Mouse (Mus musculus) forebrain, embryonic 11.5 days (tissue): ENCODE data around the gene Olfr492. TPM values are rescaled to one million over a fixed set of nuclear protein-coding genes. Genes with fewer than 3 reads are reported as not detected.

ENCODE experiments used
- ATAC-seq: fragments of 200-750 bp; cut with Nextera tagmentation; replicated peaks from 2 replicates; pipeline ENCODE4 v1.8.0; 2017; ENCODE audit warnings: moderate TSS enrichment; ENCODE audit not compliant: low FRiP score
- DNase-seq: peaks from one replicate; pipeline ENCODE4 v3.0.0-alpha.2; 2017; ENCODE audit warnings: low spot score
- H3K27ac ChIP-seq: fragments of 300-500 bp; sonication (generic); 2 replicates; pipeline ENCODE4 v1.5.1; 2014; ENCODE audit warnings: low read depth, low read length
- H3K27me3 ChIP-seq: fragments of 300-500 bp; sonication (generic); 2 replicates; pipeline ENCODE4 v1.6.1; 2014; ENCODE audit warnings: mild to moderate bottlenecking, low read length, mixed read lengths; ENCODE audit not compliant: control insufficient read depth, insufficient read depth
- H3K36me3 ChIP-seq: fragments of 300-500 bp; sonication (generic); 2 replicates; pipeline ENCODE4 v1.6.1; 2014; ENCODE audit warnings: mild to moderate bottlenecking, low read length, moderate library complexity, mixed read lengths; ENCODE audit not compliant: control insufficient read depth, insufficient read depth
- H3K4me1 ChIP-seq: fragments of 300-500 bp; sonication (generic); replicated peaks from 2 replicates; pipeline ENCODE4 v1.6.1; 2014; ENCODE audit warnings: low read length, mixed read lengths; ENCODE audit not compliant: control insufficient read depth, insufficient read depth
- H3K4me2 ChIP-seq: fragments of 300-500 bp; sonication (generic); 2 replicates; pipeline ENCODE4 v1.6.1; 2014; ENCODE audit warnings: low read depth, mild to moderate bottlenecking, low read length, moderate library complexity, mixed read lengths; ENCODE audit not compliant: severe bottlenecking
- H3K4me3 ChIP-seq: fragments of 300-500 bp; sonication (generic); 2 replicates; pipeline ENCODE4 v1.5.1; 2014; ENCODE audit warnings: low read depth, low read length
- H3K9ac ChIP-seq: fragments of 300-500 bp; sonication (generic); 2 replicates; pipeline ENCODE4 v1.6.1; 2014; ENCODE audit warnings: low read length
- H3K9me3 ChIP-seq: fragments of 300-500 bp; sonication (generic); 2 replicates; pipeline ENCODE4 v1.6.1; 2016; ENCODE audit warnings: low read length, mixed read lengths; ENCODE audit not compliant: control insufficient read depth
- WGBS: fragments of 180-500 bp; shearing (Covaris S2); extraction: QIAGEN DNeasy Blood & Tissue Kit; methylation state at CpG from one replicate; pipeline ENCODE4 v1.1.7; 2014; 5-methylcytosine and 5-hydroxymethylcytosine counted together
- polyA plus RNA-seq: library from polyadenylated mRNA; unstranded; fragments of >200 nt; fragmentation: Nextera tagmentation; extraction: Ambion mirVana; gene quantifications from 2 replicates; pipeline ENCODE4 v1.2.1, GENCODE M21; 2014

The Olfr492 gene
- not detected in 2 replicates for polyA plus RNA-seq

- no peak within 1 kb of the TSS for H3K4me2 ChIP-seq
- H3K27ac ChIP-seq: no peak within 1 kb of the TSS
- H3K4me3 ChIP-seq: no peak within 1 kb of the TSS
- H3K9me3 ChIP-seq: no peaks in the 10 kb centered on the region
- no peak within 1 kb of the TSS for H3K9ac ChIP-seq
- no peaks in the 10 kb centered on the region for H3K36me3 ChIP-seq
- WGBS: 79% methylated on average over 2 of the region's 2 CpGs
- DNase-seq (no peak), ATAC-seq (no peak)
- H3K27me3 ChIP-seq: no peaks in the 10 kb centered on the region
- no peaks in the 10 kb centered on the region for H3K4me1 ChIP-seq
Observed at GRCm38 (mm10) chr7:108323574-108323973, at the start of gene Olfr492. TSS of gene Olfr492 (minus strand) at chr7:108323674.

- H3K4me3 ChIP-seq: no peak within 1 kb of the TSS
Observed at GRCm38 (mm10) chr7:108365035-108365434, 41.6 kb upstream of the Olfr492 start, which contains the start of gene Olfr494. TSS of gene Olfr494 (plus strand) at chr7:108365335.

DNA sequence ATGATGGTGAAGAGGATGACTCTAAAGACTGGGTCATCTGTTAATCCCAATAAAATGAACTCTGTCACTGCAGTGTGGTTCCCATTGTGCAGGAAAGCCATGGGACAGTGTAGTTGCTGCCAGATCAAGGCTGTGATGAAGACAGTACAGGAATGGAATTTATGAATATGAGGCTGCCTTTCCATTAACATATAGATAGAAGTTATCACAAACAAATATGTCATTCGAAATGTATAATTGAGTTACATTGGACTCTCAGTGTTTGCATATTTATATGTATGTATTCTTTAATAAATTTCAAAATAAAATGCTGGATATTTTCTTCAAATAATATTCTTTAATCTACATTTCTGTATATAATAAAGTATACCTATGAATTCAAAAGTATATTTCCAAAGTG lies 23.4 kb upstream of the Olfr492 start, which contains the start of gene Olfr493:
TSS of gene Olfr493 (minus strand) at position 101 of the 400 bp plus-strand sequence.
- H3K36me3 ChIP-seq: no peaks in the 10 kb centered on the region
- DNase-seq (no peak), ATAC-seq (no peak)
- no peak within 1 kb of the TSS for H3K27ac ChIP-seq
- H3K4me2 ChIP-seq: no peak within 1 kb of the TSS
- no peaks in the 10 kb centered on the region for H3K4me1 ChIP-seq
- WGBS: 74% methylated on average over 1 of the region's 1 CpGs
- H3K9me3 ChIP-seq: no peaks in the 10 kb centered on the region
- no peak within 1 kb of the TSS for H3K4me3 ChIP-seq
- no peak within 1 kb of the TSS for H3K9ac ChIP-seq
- H3K27me3 ChIP-seq: no peaks in the 10 kb centered on the region

More at GRCm38 (mm10) chr7:108365035-108365434, 41.6 kb upstream of the Olfr492 start, which contains the start of gene Olfr494:
- Histone ChIP-seq H3K27ac (no peak within 1 kb of the TSS), H3K27me3 (no peaks in the 10 kb centered on the region), H3K9me3 (no peaks in the 10 kb centered on the region), H3K4me1 (no peaks in the 10 kb centered on the region), H3K4me2 (no peak within 1 kb of the TSS), H3K9ac (no peak within 1 kb of the TSS), H3K36me3 (no peaks in the 10 kb centered on the region)
- ATAC-seq (no peak), DNase-seq (no peak)
- WGBS: 85% methylated on average over 3 of the region's 3 CpGs

- DNase-seq (no peak), ATAC-seq (no peak)
- Histone ChIP-seq H3K36me3 (no peaks in the 10 kb centered on the region), H3K4me2 (no peak within 1 kb of the TSS), H3K27ac (no peak within 1 kb of the TSS), H3K9me3 (no peaks in the 10 kb centered on the region), H3K27me3 (no peaks in the 10 kb centered on the region), H3K4me1 (no peaks in the 10 kb centered on the region), H3K9ac (no peak within 1 kb of the TSS), H3K4me3 (no peak within 1 kb of the TSS)
- WGBS: 68% methylated on average over 1 of the region's 1 CpGs
Observed at GRCm38 (mm10) chr7:108313151-108313550, 10.3 kb downstream of the Olfr492 start, which contains the start of gene Olfr491. TSS of gene Olfr491 (plus strand) at chr7:108313451.

DNA sequence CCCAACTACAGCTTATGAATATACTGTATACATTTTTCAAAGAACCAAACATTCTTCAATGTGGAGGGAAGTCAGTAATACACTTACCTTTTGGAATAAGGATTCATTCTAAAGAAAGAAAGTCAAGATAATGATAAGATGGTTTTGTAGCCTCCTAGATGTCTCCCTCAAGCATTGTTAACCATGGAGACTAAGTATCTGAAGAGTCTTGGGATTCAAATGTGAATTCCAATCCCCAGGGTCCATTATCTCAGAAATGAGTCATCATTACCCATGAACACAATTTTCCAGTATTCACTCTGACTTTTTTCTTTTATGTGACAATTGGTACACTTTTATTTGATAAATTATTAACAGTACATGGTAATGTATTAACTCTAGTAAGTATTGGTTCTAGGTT lies 34.6 kb downstream of the Olfr492 start, which contains the start of gene Olfr490:
TSS of gene Olfr490 (minus strand) at position 101 of the 400 bp plus-strand sequence.
- DNase-seq (no peak), ATAC-seq (no peak)
- Histone ChIP-seq H3K27me3 (no peaks in the 10 kb centered on the region), H3K9ac (no peak within 1 kb of the TSS), H3K4me3 (no peak within 1 kb of the TSS), H3K9me3 (no peaks in the 10 kb centered on the region), H3K36me3 (no peaks in the 10 kb centered on the region), H3K4me1 (no peaks in the 10 kb centered on the region), H3K27ac (no peak within 1 kb of the TSS), H3K4me2 (no peak within 1 kb of the TSS)

Other genes starting within 250 kb of the Olfr492 start
- not detected in 2 replicates for gene Olfr481, start 243.8 kb downstream of the Olfr492 start, polyA plus RNA-seq
- not detected in 2 replicates for gene Olfr482, start 226.1 kb downstream of the Olfr492 start, polyA plus RNA-seq
- not detected in 2 replicates for gene Olfr483, start 222.8 kb downstream of the Olfr492 start, polyA plus RNA-seq
- not detected in 2 replicates for gene Olfr484, start 196.2 kb downstream of the Olfr492 start, polyA plus RNA-seq
- not detected in 2 replicates for gene Olfr485, start 163.8 kb downstream of the Olfr492 start, polyA plus RNA-seq
- gene Olfr486, start 150.9 kb downstream of the Olfr492 start, polyA plus RNA-seq: not detected in 2 replicates
- gene Olfr487, start 109.0 kb downstream of the Olfr492 start, polyA plus RNA-seq: not detected in 2 replicates
- not detected in 2 replicates for gene Olfr488, start 65.3 kb downstream of the Olfr492 start, polyA plus RNA-seq
- not detected in 2 replicates for gene Olfr490, start 34.7 kb downstream of the Olfr492 start, polyA plus RNA-seq
- not detected in 2 replicates for gene Olfr491, start 10.2 kb downstream of the Olfr492 start, polyA plus RNA-seq
- gene Olfr493, start 23.3 kb upstream of the Olfr492 start, polyA plus RNA-seq: not detected in 2 replicates
- gene Olfr494, start 41.7 kb upstream of the Olfr492 start, polyA plus RNA-seq: not detected in 2 replicates
- not detected in 2 replicates for gene Olfr495, start 69.5 kb upstream of the Olfr492 start, polyA plus RNA-seq
- not detected in 2 replicates for gene Olfr497, start 96.7 kb upstream of the Olfr492 start, polyA plus RNA-seq
- not detected in 2 replicates for gene Olfr498, start 141.7 kb upstream of the Olfr492 start, polyA plus RNA-seq
- not detected in 2 replicates for gene Olfr502, start 201.4 kb upstream of the Olfr492 start, polyA plus RNA-seq
- not detected in 2 replicates for gene Olfr503, start 220.9 kb upstream of the Olfr492 start, polyA plus RNA-seq
- not detected in 2 replicates for gene Olfr504, start 242.1 kb upstream of the Olfr492 start, polyA plus RNA-seq